Mouse (Mus musculus) cortical plate, adult 2 months (tissue): ENCODE data around the gene Hmgcs1.

Experiments
- CTCF ChIP-seq: fragments of 200-500 bp; IDR thresholded peaks from 2 replicates; pipeline ENCODE4 v1.5.1; 2011; ENCODE audit warnings: mild to moderate bottlenecking, control low read depth, low read length; ENCODE audit not compliant: insufficient read depth; ENCODE audit errors: extremely low read depth
- POLR2A ChIP-seq: fragments of 200-500 bp; IDR thresholded peaks from 2 replicates; pipeline ENCODE4 v1.6.1; 2011; ENCODE audit warnings: mild to moderate bottlenecking, low read length, control low read depth; ENCODE audit not compliant: insufficient read depth; ENCODE audit errors: extremely low read depth

GRCm38 (mm10) chr13:119754635-119755020, 64.4 kb downstream of the Hmgcs1 start:
- TF ChIP-seq POLR2A (no peak), CTCF (no peak)
